Mouse (Mus musculus) stomach, embryonic 14.5 days (tissue): ENCODE results near the gene Hoxd1. TPM values are rescaled to one million over a fixed set of nuclear protein-coding genes. Genes with fewer than 3 reads are reported as not detected.

ENCODE experiments used
- ATAC-seq: fragments of 200-750 bp; cut with Nextera tagmentation; 2 replicates; pipeline ENCODE4 v1.8.0; 2017; ENCODE audit warnings: low read depth, moderate TSS enrichment; ENCODE audit not compliant: insufficient number of reproducible peaks, insufficient read depth, low FRiP score
- H3K27ac ChIP-seq: fragments of 300-500 bp; sonication (generic); 2 replicates; pipeline ENCODE4 v1.5.1; 2014; ENCODE audit warnings: mild to moderate bottlenecking, low read length, moderate library complexity, mixed read lengths
- H3K27me3 ChIP-seq: fragments of 300-500 bp; sonication (generic); 2 replicates; pipeline ENCODE4 v1.6.1; 2014; ENCODE audit warnings: low read length, control low read depth, mixed read lengths; ENCODE audit not compliant: control insufficient read depth, insufficient read depth
- H3K36me3 ChIP-seq: fragments of 300-500 bp; sonication (generic); 2 replicates; pipeline ENCODE4 v1.6.1; 2014; ENCODE audit warnings: mild to moderate bottlenecking, control low read depth, low read length, moderate library complexity, mixed read lengths; ENCODE audit not compliant: control insufficient read depth, insufficient read depth
- H3K4me1 ChIP-seq: fragments of 300-500 bp; sonication (generic); 2 replicates; pipeline ENCODE4 v1.6.1; 2014; ENCODE audit warnings: low read length, control low read depth, mixed read lengths; ENCODE audit not compliant: control insufficient read depth, insufficient read depth
- H3K4me2 ChIP-seq: fragments of 300-500 bp; sonication (generic); replicated peaks from 2 replicates; pipeline ENCODE4 v1.6.1; 2014; ENCODE audit warnings: low read depth, low read length, control low read depth
- H3K4me3 ChIP-seq: fragments of 300-500 bp; sonication (generic); 2 replicates; pipeline ENCODE4 v1.5.1; 2014; ENCODE audit warnings: low read depth, low read length, control low read depth
- H3K9ac ChIP-seq: fragments of 300-500 bp; sonication (generic); replicated peaks from 2 replicates; pipeline ENCODE4 v1.6.1; 2014; ENCODE audit warnings: low read depth, mild to moderate bottlenecking, control low read depth, low read length, moderate library complexity, mixed read lengths
- H3K9me3 ChIP-seq: fragments of 300-500 bp; sonication (generic); 2 replicates; pipeline ENCODE4 v1.6.1; 2016; ENCODE audit warnings: low read depth, low read length, control low read depth; ENCODE audit not compliant: control insufficient read depth
- WGBS: fragments of 180-500 bp; shearing (Covaris S2); extraction: QIAGEN DNeasy Blood & Tissue Kit; methylation state at CpG from one replicate; pipeline ENCODE4 v1.1.7; 2014; 5-methylcytosine and 5-hydroxymethylcytosine counted together
- polyA plus RNA-seq: library from polyadenylated mRNA; unstranded; fragments of >200 nt; fragmentation: Nextera tagmentation; extraction: Ambion mirVana; gene quantifications from 2 replicates; pipeline ENCODE4 v1.2.1, GENCODE M21; 2014

Gene Hoxd1
- polyA plus RNA-seq, 1 experiment from 2014 or later, result not detected

DNA sequence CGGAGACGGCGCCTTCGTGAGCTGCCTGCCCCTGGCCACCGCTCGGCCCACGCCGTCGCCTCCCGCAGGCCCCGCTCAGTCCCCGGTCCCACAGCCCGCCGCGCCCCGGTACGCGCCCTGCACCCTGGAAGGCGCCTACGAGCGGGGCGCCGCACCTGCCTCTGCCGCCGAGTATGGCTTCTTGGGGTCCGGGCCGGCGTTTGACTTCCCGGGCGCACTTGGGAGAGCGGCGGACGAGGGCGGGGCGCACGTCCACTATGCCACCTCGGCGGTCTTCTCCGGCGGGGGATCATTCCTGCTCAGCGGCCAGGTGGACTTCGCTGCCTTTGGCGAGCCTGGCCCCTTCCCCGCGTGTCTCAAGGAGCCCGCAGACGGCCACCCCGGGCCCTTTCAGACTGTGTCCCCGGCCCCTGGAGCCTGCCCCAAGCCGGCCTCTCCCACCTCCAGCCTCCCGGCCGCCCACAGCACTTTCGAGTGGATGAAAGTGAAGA lies 510 bp downstream of the Hoxd1 start:
- H3K4me2 ChIP-seq, result peak overlapping the region; percentile 93
- H3K4me1 ChIP-seq, result peaks cover 10% of the 10 kb centered on the region; the same call in 1 of the 2 replicates
- WGBS, result under 1% methylated on average over 53 of the region's 53 CpGs
- H3K9me3 ChIP-seq, result no peaks in the 10 kb centered on the region
- H3K4me3 ChIP-seq, result peak overlapping the region; percentile 44
- H3K27me3 ChIP-seq, result peaks cover 63% of the 10 kb centered on the region
- no peak overlapping the region for H3K9ac ChIP-seq
- no peak for ATAC-seq
- H3K27ac ChIP-seq, result no peak overlapping the region
- H3K36me3 ChIP-seq, result no peaks in the 10 kb centered on the region

DNA sequence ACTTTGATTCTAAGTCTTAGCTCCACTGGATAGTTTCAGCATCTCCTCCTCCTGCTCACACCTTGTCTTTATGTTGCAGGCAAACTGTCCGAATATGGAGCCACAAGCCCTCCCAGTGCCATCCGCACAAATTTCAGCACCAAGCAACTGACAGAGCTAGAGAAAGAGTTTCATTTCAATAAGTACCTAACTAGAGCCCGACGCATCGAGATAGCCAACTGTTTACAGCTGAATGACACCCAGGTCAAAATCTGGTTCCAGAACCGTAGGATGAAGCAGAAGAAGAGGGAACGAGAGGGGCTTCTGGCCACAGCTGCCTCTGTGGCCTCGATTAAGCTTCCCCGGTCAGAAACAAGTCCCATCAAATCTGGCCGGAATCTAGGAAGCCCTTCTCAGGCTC lies 1.2 kb downstream of the Hoxd1 start:
- no peak overlapping the region for H3K4me2 ChIP-seq
- H3K9me3 ChIP-seq, result no peaks in the 10 kb centered on the region
- 45% methylated on average over 10 of the region's 10 CpGs for WGBS
- H3K27ac ChIP-seq, result no peak overlapping the region
- peaks cover 60% of the 10 kb centered on the region for H3K27me3 ChIP-seq
- H3K36me3 ChIP-seq, result no peaks in the 10 kb centered on the region
- no peak overlapping the region for H3K9ac ChIP-seq
- no peak overlapping the region for H3K4me3 ChIP-seq
- H3K4me1 ChIP-seq, result peaks cover 10% of the 10 kb centered on the region; the same call in 1 of the 2 replicates
- no peak for ATAC-seq

DNA sequence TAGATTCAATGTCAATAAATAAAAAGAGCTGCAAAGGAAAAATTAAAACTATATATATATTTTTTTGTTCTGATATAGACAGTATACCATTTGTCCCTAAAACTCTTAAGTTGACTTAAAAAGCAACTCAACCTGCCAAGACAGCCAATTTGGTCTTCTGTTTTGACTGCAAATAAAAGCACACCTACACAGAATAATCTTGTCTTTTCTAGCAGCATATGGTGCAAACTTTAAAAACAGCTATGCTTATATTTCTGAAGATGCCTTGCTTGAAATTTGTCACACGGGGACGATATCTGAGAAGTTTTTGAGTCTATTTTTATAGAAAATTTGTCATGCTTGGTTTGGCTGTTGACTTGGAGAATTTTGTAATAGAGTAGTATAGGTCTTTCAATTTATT lies 11.6 kb downstream of the Hoxd1 start:
- Histone ChIP-seq H3K27me3 (no peaks in the 10 kb centered on the region), H3K36me3 (no peaks in the 10 kb centered on the region), H3K9me3 (no peaks in the 10 kb centered on the region), H3K4me2 (no peak overlapping the region), H3K4me1 (no peaks in the 10 kb centered on the region), H3K27ac (no peak overlapping the region), H3K4me3 (no peak overlapping the region), H3K9ac (no peak overlapping the region)
- 81% methylated on average over 2 of the region's 2 CpGs for WGBS
- no peak for ATAC-seq

DNA sequence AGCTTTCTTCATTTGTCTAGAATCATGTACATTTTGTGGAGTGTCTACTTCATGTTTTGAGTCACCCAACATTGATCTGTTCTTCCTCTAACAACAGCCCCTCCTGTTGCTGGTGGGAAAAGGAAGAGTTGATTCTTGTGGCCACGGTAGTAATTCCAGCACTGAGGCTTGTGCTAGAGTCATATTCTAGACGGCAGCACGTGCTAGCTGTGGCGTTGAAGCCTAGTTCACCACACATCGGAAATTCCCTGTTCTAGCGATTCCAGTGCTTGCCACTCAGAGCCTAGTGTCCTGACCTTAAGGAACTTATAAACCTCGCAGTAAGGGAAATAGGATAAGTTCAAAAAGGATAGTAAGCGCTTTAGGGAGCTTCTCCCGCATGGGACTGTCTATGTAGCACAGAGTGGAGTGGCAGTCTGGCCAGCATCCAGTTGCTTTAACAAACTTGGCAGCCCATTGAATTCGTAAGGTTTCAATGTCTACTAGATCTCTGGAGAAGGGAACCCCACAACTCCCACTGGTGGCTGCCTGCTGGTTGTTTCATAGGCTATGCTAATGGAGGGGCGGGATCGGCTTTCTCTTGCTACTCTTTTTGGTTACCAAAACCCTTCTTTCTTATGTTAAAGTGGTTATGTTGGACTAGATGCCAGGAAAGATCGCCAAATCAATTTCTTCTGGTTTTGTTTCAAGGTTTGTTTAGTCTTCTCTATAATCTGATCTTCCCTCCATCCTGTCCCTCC lies 14.9 kb downstream of the Hoxd1 start:
- Histone ChIP-seq H3K27me3 (no peaks in the 10 kb centered on the region), H3K27ac (no peak overlapping the region), H3K4me1 (no peaks in the 10 kb centered on the region), H3K36me3 (no peaks in the 10 kb centered on the region), H3K9ac (no peak overlapping the region), H3K4me3 (no peak overlapping the region), H3K4me2 (no peak overlapping the region), H3K9me3 (no peaks in the 10 kb centered on the region)
- WGBS, result 67% methylated on average over 13 of the region's 13 CpGs
- ATAC-seq, result no peak

DNA sequence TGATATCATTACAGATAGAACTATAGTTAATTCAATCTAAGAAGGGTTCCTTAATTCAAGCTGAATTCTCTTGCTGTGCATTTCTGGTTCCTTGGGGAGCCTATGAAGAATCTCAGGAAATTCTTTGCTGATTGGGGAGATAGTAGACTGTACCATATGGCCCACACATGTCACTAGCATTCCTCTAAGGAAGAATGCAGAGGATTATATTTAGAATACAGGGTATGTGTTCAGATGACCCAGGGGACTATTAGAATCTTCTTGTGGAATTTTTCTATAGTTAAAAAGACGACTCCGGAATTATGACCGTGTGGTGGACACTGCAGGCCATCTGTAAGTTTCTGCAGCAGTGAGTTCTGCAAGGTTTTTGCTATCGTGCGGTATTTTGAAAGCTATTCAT lies 18.6 kb downstream of the Hoxd1 start:
- no peaks in the 10 kb centered on the region for H3K27me3 ChIP-seq
- no peak overlapping the region for H3K4me3 ChIP-seq
- no peaks in the 10 kb centered on the region for H3K36me3 ChIP-seq
- H3K4me2 ChIP-seq, result no peak overlapping the region
- no peak overlapping the region for H3K27ac ChIP-seq
- 86% methylated on average over 5 of the region's 5 CpGs for WGBS
- no peaks in the 10 kb centered on the region for H3K4me1 ChIP-seq
- H3K9ac ChIP-seq, result no peak overlapping the region
- no peak for ATAC-seq
- H3K9me3 ChIP-seq, result no peaks in the 10 kb centered on the region

DNA sequence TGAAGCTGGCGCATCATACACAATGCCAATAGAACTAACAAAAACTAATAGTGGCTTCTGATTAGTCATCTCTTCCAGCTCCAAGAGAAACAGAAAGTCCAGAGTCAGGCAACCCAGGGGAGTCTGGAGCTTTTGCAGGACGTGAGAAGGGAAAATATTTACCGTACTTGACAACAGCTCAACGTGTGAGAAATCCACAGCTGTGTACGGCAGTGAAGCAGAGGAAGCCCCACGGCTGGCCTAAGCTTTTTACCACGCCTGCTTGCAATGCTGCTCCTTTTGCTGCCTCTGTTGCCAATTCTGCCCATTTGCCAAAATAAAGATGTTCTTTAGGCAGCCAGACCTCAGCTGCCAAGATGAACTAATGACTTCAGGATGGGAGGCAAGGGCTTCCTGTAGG lies 32.8 kb downstream of the Hoxd1 start:
- H3K27me3 ChIP-seq, result no peaks in the 10 kb centered on the region
- no peak for ATAC-seq
- 36% methylated on average over 7 of the region's 7 CpGs for WGBS
- no peak overlapping the region for H3K4me3 ChIP-seq
- H3K36me3 ChIP-seq, result no peaks in the 10 kb centered on the region
- H3K4me1 ChIP-seq, result no peaks in the 10 kb centered on the region
- no peak overlapping the region for H3K4me2 ChIP-seq
- H3K27ac ChIP-seq, result no peak overlapping the region
- H3K9ac ChIP-seq, result no peak overlapping the region
- H3K9me3 ChIP-seq, result no peaks in the 10 kb centered on the region

DNA sequence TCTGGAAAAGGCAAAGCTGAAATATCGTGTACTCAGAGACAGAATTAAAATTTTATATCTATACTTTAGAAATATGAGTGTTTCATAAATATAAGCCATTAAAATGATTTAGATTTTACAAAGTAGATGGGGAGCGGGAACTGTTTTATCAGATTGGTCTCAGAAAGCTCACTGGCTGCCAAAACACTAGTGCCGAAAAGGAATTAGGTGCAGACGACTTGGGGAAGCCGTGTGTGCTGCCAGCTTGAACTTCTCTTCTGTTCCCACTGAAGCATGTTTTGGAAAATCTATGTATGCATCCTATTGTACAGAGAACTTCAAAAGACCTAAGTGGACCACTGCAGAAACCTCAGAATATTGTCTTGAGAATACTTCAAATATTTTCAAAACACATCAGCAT lies 45.7 kb downstream of the Hoxd1 start:
- Histone ChIP-seq H3K27me3 (no peaks in the 10 kb centered on the region), H3K4me3 (no peak overlapping the region), H3K4me1 (no peaks in the 10 kb centered on the region), H3K36me3 (no peaks in the 10 kb centered on the region), H3K27ac (no peak overlapping the region), H3K4me2 (no peak overlapping the region), H3K9ac (no peak overlapping the region), H3K9me3 (no peaks in the 10 kb centered on the region)
- 66% methylated on average over 5 of the region's 5 CpGs for WGBS
- no peak for ATAC-seq
